Mouse (Mus musculus) midbrain, embryonic 13.5 days (tissue): Measurements from ENCODE around the gene Ifna2. TPM values are rescaled to one million over a fixed set of nuclear protein-coding genes. Genes with fewer than 3 reads are reported as not detected.

Experiments
- ATAC-seq: fragments of 200-750 bp; cut with Nextera tagmentation; 2 replicates; pipeline ENCODE4 v1.8.0; 2017; ENCODE audit warnings: mild to moderate bottlenecking, moderate TSS enrichment, moderate library complexity
- H3K27ac ChIP-seq: fragments of 300-500 bp; sonication (generic); 2 replicates; pipeline ENCODE4 v1.5.1; 2015; ENCODE audit warnings: inconsistent platforms, mild to moderate bottlenecking, moderate library complexity
- H3K27me3 ChIP-seq: fragments of 300-500 bp; sonication (generic); 2 replicates; pipeline ENCODE4 v1.6.1; 2015; ENCODE audit warnings: mild to moderate bottlenecking, inconsistent platforms
- H3K36me3 ChIP-seq: fragments of 300-500 bp; sonication (generic); 2 replicates; pipeline ENCODE4 v1.6.1; 2015; ENCODE audit warnings: mild to moderate bottlenecking, inconsistent platforms
- H3K4me1 ChIP-seq: fragments of 300-500 bp; sonication (generic); replicated peaks from 2 replicates; pipeline ENCODE4 v1.6.1; 2015; ENCODE audit warnings: inconsistent platforms
- H3K4me2 ChIP-seq: fragments of 300-500 bp; sonication (generic); replicated peaks from 2 replicates; pipeline ENCODE4 v1.6.1; 2015; ENCODE audit warnings: moderate library complexity, mild to moderate bottlenecking, inconsistent platforms
- H3K4me3 ChIP-seq: fragments of 300-500 bp; sonication (generic); replicated peaks from 2 replicates; pipeline ENCODE4 v1.5.1; 2015; ENCODE audit warnings: mild to moderate bottlenecking, inconsistent platforms
- H3K9ac ChIP-seq: fragments of 300-500 bp; sonication (generic); replicated peaks from 2 replicates; pipeline ENCODE4 v1.6.1; 2015; ENCODE audit warnings: mild to moderate bottlenecking, inconsistent platforms
- H3K9me3 ChIP-seq: fragments of 300-500 bp; sonication (generic); 2 replicates; pipeline ENCODE4 v1.6.1; 2016; ENCODE audit warnings: mild to moderate bottlenecking, inconsistent platforms
- WGBS: fragments of 180-500 bp; shearing (Covaris S2); methylation state at CpG from one replicate; pipeline ENCODE4 v1.1.7; 2015; 5-methylcytosine and 5-hydroxymethylcytosine counted together
- polyA plus RNA-seq: library from polyadenylated mRNA; unstranded; fragments of >200 nt; fragmentation: Nextera tagmentation; extraction: Ambion mirVana; gene quantifications from 2 replicates; pipeline ENCODE4 v1.2.1, GENCODE M21; 2015

Gene Ifna2
- polyA plus RNA-seq, 1 experiment from 2014 or later: not detected

GRCm38 (mm10) chr4:88641077-88641831 lies 42.5 kb downstream of the Ifna2 start:
- no peaks in the 10 kb centered on the region for H3K27me3 ChIP-seq
- peak; percentile 96 for ATAC-seq
- no peaks in the 10 kb centered on the region for H3K4me1 ChIP-seq
- WGBS: 18% methylated on average over 11 of the region's 11 CpGs
- no peaks in the 10 kb centered on the region for H3K36me3 ChIP-seq
- H3K4me2 ChIP-seq: 0 out of 2 replicates have a peak overlapping the region, but pooled peaks have one; percentile 30
- peak overlapping the region; percentile 20; the same call in 1 of the 2 replicates for H3K4me3 ChIP-seq
- no peak overlapping the region for H3K9ac ChIP-seq
- no peak overlapping the region for H3K27ac ChIP-seq
- H3K9me3 ChIP-seq: no peaks in the 10 kb centered on the region

- Histone ChIP-seq H3K4me1 (no peaks in the 10 kb centered on the region), H3K36me3 (no peaks in the 10 kb centered on the region), H3K27ac (no peak overlapping the region), H3K9ac (no peak overlapping the region), H3K4me3 (peak overlapping the region; percentile 20; the same call in 1 of the 2 replicates), H3K27me3 (no peaks in the 10 kb centered on the region), H3K9me3 (no peaks in the 10 kb centered on the region), H3K4me2 (peak overlapping the region; percentile 30; the same call in 1 of the 2 replicates)
- WGBS: 71% methylated on average over 8 of the region's 8 CpGs
- ATAC-seq: no peak
These were observed 43.0 kb downstream of the Ifna2 start for GRCm38 (mm10) chr4:88640704-88641076.

- no peaks in the 10 kb centered on the region for H3K36me3 ChIP-seq
- H3K27ac ChIP-seq: no peak within 1 kb of the TSS
- WGBS: 93% methylated on average over 4 of the region's 4 CpGs
- ATAC-seq: no peak
- H3K4me2 ChIP-seq: no peak within 1 kb of the TSS
- no peak within 1 kb of the TSS for H3K9ac ChIP-seq
- H3K4me3 ChIP-seq: no peak within 1 kb of the TSS
- no peaks in the 10 kb centered on the region for H3K4me1 ChIP-seq
- no peaks in the 10 kb centered on the region for H3K9me3 ChIP-seq
- H3K27me3 ChIP-seq: no peaks in the 10 kb centered on the region
These were observed 49.4 kb downstream of the Ifna2 start, which contains the start of gene C87499 for GRCm38 (mm10) chr4:88634311-88634710. TSS of gene C87499 (minus strand) at chr4:88634411.

Other genes with a start within 250 kb of the Ifna2 start
- 3.1 and 3.4 TPM in 2 replicates for gene Hacd4, start 245.0 kb downstream of the Ifna2 start, polyA plus RNA-seq
- gene Ifnb1, start 161.1 kb downstream of the Ifna2 start, polyA plus RNA-seq: not detected in 2 replicates
- not detected in 2 replicates for gene Ifna15, start 125.7 kb downstream of the Ifna2 start, polyA plus RNA-seq
- gene Ifna14, start 112.1 kb downstream of the Ifna2 start, polyA plus RNA-seq: not detected in 2 replicates
- not detected in 2 replicates for gene Ifna9, start 91.5 kb downstream of the Ifna2 start, polyA plus RNA-seq
- not detected in 2 replicates for gene Ifna12, start 80.5 kb downstream of the Ifna2 start, polyA plus RNA-seq
- not detected in 2 replicates for gene C87499, start 49.5 kb downstream of the Ifna2 start, polyA plus RNA-seq
- not detected in 2 replicates for gene Ifna13, start 39.5 kb downstream of the Ifna2 start, polyA plus RNA-seq
- gene Ifna16, start 7.0 kb downstream of the Ifna2 start, polyA plus RNA-seq: not detected in 2 replicates
- not detected in 2 replicates for gene Ifnab, start 7.4 kb upstream of the Ifna2 start, polyA plus RNA-seq
- gene Gm26566, start 37.9 kb upstream of the Ifna2 start, polyA plus RNA-seq: 1.6 and 1.7 TPM in 2 replicates
- 132 and 146 TPM in 2 replicates for gene Klhl9, start 38.6 kb upstream of the Ifna2 start, polyA plus RNA-seq
- not detected in 2 replicates for gene Gm13271, start 71.0 kb upstream of the Ifna2 start, polyA plus RNA-seq
- not detected in 2 replicates for gene Gm13283, start 76.2 kb upstream of the Ifna2 start, polyA plus RNA-seq
- gene Gm13290, start 89.9 kb upstream of the Ifna2 start, polyA plus RNA-seq: not detected in 2 replicates
- gene Gm13289, start 93.0 kb upstream of the Ifna2 start, polyA plus RNA-seq: not detected in 2 replicates
- gene Gm13272, start 95.9 kb upstream of the Ifna2 start, polyA plus RNA-seq: not detected in 2 replicates
- 0.22 TPM in 1 of 2 replicates, not detected in the other for gene Ifnz, start 98.2 kb upstream of the Ifna2 start, polyA plus RNA-seq
- not detected in 2 replicates for gene Gm13276, start 101.8 kb upstream of the Ifna2 start, polyA plus RNA-seq
- gene Gm13277, start 104.7 kb upstream of the Ifna2 start, polyA plus RNA-seq: not detected in 2 replicates
- not detected in 2 replicates for gene Gm13278, start 107.6 kb upstream of the Ifna2 start, polyA plus RNA-seq
- gene Gm13275, start 110.6 kb upstream of the Ifna2 start, polyA plus RNA-seq: not detected in 2 replicates
- not detected in 2 replicates for gene Gm13279, start 113.5 kb upstream of the Ifna2 start, polyA plus RNA-seq
- gene Gm13285, start 115.8 kb upstream of the Ifna2 start, polyA plus RNA-seq: 0.19 and 0.28 TPM in 2 replicates
- gene Gm13287, start 119.3 kb upstream of the Ifna2 start, polyA plus RNA-seq: not detected in 2 replicates
- gene Gm13288, start 121.6 kb upstream of the Ifna2 start, polyA plus RNA-seq: not detected in 2 replicates
- gene Ifna7, start 132.3 kb upstream of the Ifna2 start, polyA plus RNA-seq: not detected in 2 replicates
- not detected in 2 replicates for gene Ifna11, start 136.0 kb upstream of the Ifna2 start, polyA plus RNA-seq
- gene Ifna6, start 143.5 kb upstream of the Ifna2 start, polyA plus RNA-seq: not detected in 2 replicates
- not detected in 2 replicates for gene Ifna5, start 151.6 kb upstream of the Ifna2 start, polyA plus RNA-seq
- gene Ifna4, start 157.9 kb upstream of the Ifna2 start, polyA plus RNA-seq: not detected in 2 replicates
- gene Ifna1, start 166.2 kb upstream of the Ifna2 start, polyA plus RNA-seq: not detected in 2 replicates
- not detected in 2 replicates for gene Ifne, start 196.3 kb upstream of the Ifna2 start, polyA plus RNA-seq